Mouse (Mus musculus) kidney, adult 2 months (tissue): Measurements from ENCODE around the gene Grik4.

Source experiments
- CTCF ChIP-seq: fragments of 200-500 bp; conservative IDR thresholded peaks from 2 replicates; pipeline ENCODE4 v1.5.1; 2011; ENCODE audit warnings: low read depth, mild to moderate bottlenecking, control low read depth, low read length, moderate library complexity, mixed read lengths; ENCODE audit not compliant: insufficient read depth, insufficient read length
- POLR2A ChIP-seq: fragments of 200-500 bp; IDR thresholded peaks from one replicate; pipeline ENCODE4 v1.6.1; 2011; ENCODE audit warnings: low read depth, low read length, control low read depth

- no peak for TF ChIP-seq CTCF
- no peak for TF ChIP-seq POLR2A
Measured at GRCm38 (mm10) chr9:42702231-42703132, 241.8 kb downstream of the Grik4 start.
